Mouse (Mus musculus): Measurements from ENCODE around the gene Frmd8. TPM values are rescaled to one million over a fixed set of nuclear protein-coding genes. Genes with fewer than 3 reads are reported as not detected.

The Frmd8 gene
- polyA plus RNA-seq (2021; fragmentation: Nextera tagmentation), result 12.0 and 15.6 TPM in 2 replicates
- long read RNA-seq, experiment 1, full-length matches to known transcripts, result 166 of 262 reads
- long read RNA-seq, experiment 1, partial matches to known transcripts, result 66 of 262 reads
- long read RNA-seq, experiment 1, other reads (novel, unspliced or antisense), result 30 of 262 reads
- long read RNA-seq, experiment 2, full-length matches to known transcripts, result 12 of 31 reads
- long read RNA-seq, experiment 2, partial matches to known transcripts, result 7 of 31 reads
- long read RNA-seq, experiment 2, other reads (novel, unspliced or antisense), result 12 of 31 reads

DNA sequence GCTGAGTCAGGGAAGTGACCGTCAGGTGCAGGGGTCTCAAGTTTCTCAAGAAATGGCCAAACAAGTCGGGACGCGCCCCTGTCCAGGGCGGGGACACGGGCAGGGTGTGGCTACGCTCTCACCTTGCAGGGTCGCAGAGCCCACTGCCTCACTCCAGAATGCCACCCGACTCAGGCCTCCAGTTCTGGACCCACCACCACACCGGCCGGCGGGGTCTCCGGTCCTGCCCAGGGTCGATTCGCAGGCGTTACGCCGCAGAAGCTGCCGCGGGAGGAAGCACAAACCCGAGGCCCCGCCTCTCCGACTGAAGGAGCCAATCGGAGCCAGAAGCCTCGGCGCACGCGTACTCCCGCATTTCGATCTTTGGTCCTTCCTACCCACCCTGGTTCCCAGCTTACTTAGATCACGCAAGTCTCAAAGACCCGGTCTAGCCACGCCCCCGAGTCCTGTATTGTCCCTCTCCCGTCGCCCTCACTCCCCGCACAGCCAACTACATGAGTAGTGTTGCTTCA, at the start of gene Frmd8:
Gene Frmd8 (minus strand): TSS at position 306 of the 512 bp plus-strand sequence.

DNA sequence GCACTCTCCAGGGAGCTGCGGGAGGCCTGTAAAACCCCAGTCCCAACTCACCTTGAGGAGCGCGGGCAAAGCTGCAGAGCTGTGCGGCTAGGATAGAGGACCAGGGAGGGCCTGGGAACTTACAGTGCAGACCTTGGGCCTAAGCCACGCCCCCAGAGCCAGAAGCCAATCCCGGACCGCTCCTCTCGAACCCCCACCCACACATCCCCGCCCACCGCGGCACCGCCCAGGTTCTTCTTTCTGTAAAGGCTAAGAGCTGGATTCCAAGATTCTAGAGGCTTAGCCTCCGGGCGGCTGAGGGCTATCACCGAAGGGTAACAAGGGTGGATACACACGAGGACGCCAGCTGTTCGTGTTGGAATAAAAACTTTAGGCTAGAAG, 49.6 kb upstream of the Frmd8 start, which contains the start of gene Cdc42ep2:
Gene Cdc42ep2 (minus strand): TSS at position 104 of the 381 bp plus-strand sequence.

GRCm38 (mm10) chr19:5913007-5913719, 38.1 kb upstream of the Frmd8 start, which contains the start of gene Dpf2:
TSS of gene Dpf2 (minus strand) at chr19:5913010.

GRCm38 (mm10) chr19:5894002-5894678, 19.1 kb upstream of the Frmd8 start, which contains the start of gene Tigd3:
TSS of gene Tigd3 (minus strand) at chr19:5894149.

DNA sequence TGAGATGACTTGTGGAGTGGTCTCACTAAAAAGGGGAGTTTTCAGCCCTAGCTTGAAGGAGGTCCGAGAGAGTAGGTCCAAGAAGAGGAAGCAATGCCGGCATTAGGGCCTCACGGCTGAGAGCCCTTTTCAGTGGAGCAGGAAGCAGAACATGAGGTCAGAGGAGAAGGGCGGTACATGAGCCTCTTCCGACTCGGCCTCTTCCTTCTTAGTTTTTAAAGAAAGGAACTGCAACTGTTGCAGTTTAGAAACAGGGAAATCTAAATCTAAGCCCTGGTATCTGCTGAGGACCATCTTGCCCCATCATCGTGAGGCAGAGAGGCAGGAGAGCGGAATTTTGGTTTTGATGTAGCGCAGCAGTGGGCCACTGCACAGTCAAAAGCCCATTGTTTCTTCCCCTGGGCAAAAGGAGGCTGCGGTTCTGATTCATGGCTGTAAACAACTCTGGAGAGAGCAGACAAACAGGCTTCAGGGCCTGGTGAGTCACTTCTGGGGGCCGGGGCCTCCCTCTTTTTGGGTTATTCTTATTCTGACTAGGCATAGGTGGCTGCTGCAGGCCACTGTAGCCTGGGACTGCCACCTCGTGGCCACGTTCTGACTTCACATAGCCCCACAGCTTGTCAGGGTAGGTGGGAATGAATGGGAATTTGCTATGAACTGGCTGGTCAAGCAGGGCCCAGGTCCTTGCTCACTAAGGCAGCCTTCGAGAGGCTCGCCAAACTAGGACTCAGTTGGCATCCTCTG, 2.7 kb upstream of the Frmd8 start, which contains the start of gene Slc25a45:
Gene Slc25a45 (plus strand): TSS at position 191 of the 744 bp plus-strand sequence.

Other genes starting within 250 kb of the Frmd8 start
- 7.7 and 14.6 TPM in 2 replicates for gene Rela, start 237.8 kb downstream of the Frmd8 start, polyA plus RNA-seq (2021; fragmentation: Nextera tagmentation)
- gene Sipa1, start 211.6 kb downstream of the Frmd8 start, polyA plus RNA-seq (2021; fragmentation: Nextera tagmentation), result 5.4 and 5.9 TPM in 2 replicates
- gene Map3k11, start 186.5 kb downstream of the Frmd8 start, polyA plus RNA-seq (2021; fragmentation: Nextera tagmentation), result 5.6 and 10.1 TPM in 2 replicates
- 6.8 and 13.0 TPM in 2 replicates for gene Pcnx3, start 186.4 kb downstream of the Frmd8 start, polyA plus RNA-seq (2021; fragmentation: Nextera tagmentation)
- 0.38 and 0.49 TPM in 2 replicates for gene Kcnk7, start 170.9 kb downstream of the Frmd8 start, polyA plus RNA-seq (2021; fragmentation: Nextera tagmentation)
- 13.5 and 14.4 TPM in 2 replicates for gene Ehbp1l1, start 149.0 kb downstream of the Frmd8 start, polyA plus RNA-seq (2021; fragmentation: Nextera tagmentation)
- 22.3 and 26.6 TPM in 2 replicates for gene Fam89b, start 145.6 kb downstream of the Frmd8 start, polyA plus RNA-seq (2021; fragmentation: Nextera tagmentation)
- gene Ltbp3, start 134.4 kb downstream of the Frmd8 start, polyA plus RNA-seq (2021; fragmentation: Nextera tagmentation), result 3.3 and 3.5 TPM in 2 replicates
- gene Scyl1, start 103.9 kb downstream of the Frmd8 start, polyA plus RNA-seq (2021; fragmentation: Nextera tagmentation), result 65.3 and 68.3 TPM in 2 replicates
- 1.4 and 1.8 TPM in 2 replicates for gene Slc25a45, start 2.5 kb upstream of the Frmd8 start, polyA plus RNA-seq (2021; fragmentation: Nextera tagmentation)
- 1.1 and 1.3 TPM in 2 replicates for gene Tigd3, start 18.9 kb upstream of the Frmd8 start, polyA plus RNA-seq (2021; fragmentation: Nextera tagmentation)
- gene Dpf2, start 37.7 kb upstream of the Frmd8 start, polyA plus RNA-seq (2021; fragmentation: Nextera tagmentation), result 31.6 and 39.7 TPM in 2 replicates
- gene Cdc42ep2, start 49.5 kb upstream of the Frmd8 start, polyA plus RNA-seq (2021; fragmentation: Nextera tagmentation), result 10.3 and 11.5 TPM in 2 replicates
- gene Pola2, start 88.9 kb upstream of the Frmd8 start, polyA plus RNA-seq (2021; fragmentation: Nextera tagmentation), result 1.9 and 3.1 TPM in 2 replicates
- not detected in 2 replicates for gene Slc22a20, start 110.9 kb upstream of the Frmd8 start, polyA plus RNA-seq (2021; fragmentation: Nextera tagmentation)
- gene Capn1, start 140.6 kb upstream of the Frmd8 start, polyA plus RNA-seq (2021; fragmentation: Nextera tagmentation), result 1.5 and 7.2 TPM in 2 replicates
- 28.4 and 36.3 TPM in 2 replicates for gene Syvn1, start 171.3 kb upstream of the Frmd8 start, polyA plus RNA-seq (2021; fragmentation: Nextera tagmentation)
- gene Mrpl49, start 182.5 kb upstream of the Frmd8 start, polyA plus RNA-seq (2021; fragmentation: Nextera tagmentation), result 48.7 and 64.5 TPM in 2 replicates
- gene Fau, start 182.6 kb upstream of the Frmd8 start, polyA plus RNA-seq (2021; fragmentation: Nextera tagmentation), result 3,354 and 3,515 TPM in 2 replicates
- gene Znhit2, start 185.9 kb upstream of the Frmd8 start, polyA plus RNA-seq (2021; fragmentation: Nextera tagmentation), result 65.8 and 70.2 TPM in 2 replicates
- 19.1 and 28.0 TPM in 2 replicates for gene Tm7sf2, start 193.1 kb upstream of the Frmd8 start, polyA plus RNA-seq (2021; fragmentation: Nextera tagmentation)
- 66.0 and 72.3 TPM in 2 replicates for gene Vps51, start 202.0 kb upstream of the Frmd8 start, polyA plus RNA-seq (2021; fragmentation: Nextera tagmentation)
- not detected in 2 replicates for gene Tmem262, start 204.8 kb upstream of the Frmd8 start, polyA plus RNA-seq (2021; fragmentation: Nextera tagmentation)
- gene Gm28374, start 207.0 kb upstream of the Frmd8 start, polyA plus RNA-seq (2021; fragmentation: Nextera tagmentation), result 0.30 and 0.31 TPM in 2 replicates
- 55.1 and 67.5 TPM in 2 replicates for gene Zfpl1, start 209.7 kb upstream of the Frmd8 start, polyA plus RNA-seq (2021; fragmentation: Nextera tagmentation)
- 0.08 and 0.12 TPM in 2 replicates for gene Cdca5, start 209.7 kb upstream of the Frmd8 start, polyA plus RNA-seq (2021; fragmentation: Nextera tagmentation)
- gene AC131692.1, start 219.1 kb upstream of the Frmd8 start, polyA plus RNA-seq (2021; fragmentation: Nextera tagmentation), result not detected in 2 replicates
- gene Naaladl1, start 230.5 kb upstream of the Frmd8 start, polyA plus RNA-seq (2021; fragmentation: Nextera tagmentation), result 0.07 and 0.18 TPM in 2 replicates
- gene Sac3d1, start 243.4 kb upstream of the Frmd8 start, polyA plus RNA-seq (2021; fragmentation: Nextera tagmentation), result 48.7 and 63.2 TPM in 2 replicates